Mouse (Mus musculus): Measurements from ENCODE around the gene Hoxa6. TPM values are rescaled to one million over a fixed set of nuclear protein-coding genes. Genes with fewer than 3 reads are reported as not detected.

The Hoxa6 gene
- polyA plus RNA-seq, 1 experiment from 2014 or later = not detected

DNA sequence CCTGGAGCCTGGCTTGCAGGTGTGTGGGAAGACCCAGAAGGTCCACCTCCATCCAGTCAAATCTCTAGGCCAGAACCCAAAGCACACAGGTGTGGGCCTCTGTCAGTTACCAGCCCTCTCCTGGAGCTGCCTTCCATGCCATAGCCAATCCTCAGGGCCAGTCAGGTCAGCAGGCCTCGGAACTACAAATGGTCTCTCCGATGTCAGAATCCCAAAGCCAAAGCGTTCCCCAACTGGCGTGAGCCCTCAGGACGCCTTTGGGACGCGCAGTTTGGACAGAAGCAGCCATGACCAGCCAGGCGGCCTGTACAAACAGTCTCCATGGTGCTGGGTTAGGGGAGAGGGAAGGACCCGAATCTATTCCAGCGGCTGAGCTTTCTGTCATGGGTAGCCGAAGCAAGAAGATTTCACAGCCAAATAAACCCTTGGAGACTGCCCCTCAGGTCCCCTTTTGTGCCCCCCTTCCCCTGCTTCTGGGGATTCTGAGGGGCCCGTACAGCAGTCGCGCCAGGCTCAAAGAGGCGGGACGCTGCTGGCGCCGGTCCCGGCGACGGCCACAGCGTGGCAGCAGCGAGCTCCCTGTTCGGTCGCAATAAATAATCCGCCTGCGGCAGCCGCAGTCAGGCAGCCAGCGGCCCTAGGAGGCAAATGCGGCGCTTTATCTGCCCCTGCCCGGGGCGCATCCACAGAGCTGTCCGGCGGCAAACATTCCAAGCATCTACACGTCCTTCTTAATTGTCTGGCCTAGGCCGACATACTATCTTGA is 2.8 kb upstream of the Hoxa6 start:
- H3K27me3 ChIP-seq = peaks cover 100% of the 10 kb centered on the region
- no peaks in the 10 kb centered on the region for H3K36me3 ChIP-seq (replicated peaks)
- WGBS (ENCODE audit: insufficient replicate concordance) = 2% methylated on average over 37 of the region's 37 CpGs
- H3K4me3 ChIP-seq (replicated peaks) = no peak overlapping the region
- no peaks in the 10 kb centered on the region for H3K9me3 ChIP-seq (replicated peaks)
- 0 out of 2 replicates have a peak, but pooled peaks cover 12% of the 10 kb centered on the region for H3K4me1 ChIP-seq (replicated peaks)
- peak overlapping the region; percentile 46; the same call in 1 of the 2 replicates for H3K4me2 ChIP-seq
- H3K27ac ChIP-seq (replicated peaks) = no peak overlapping the region
- no peak overlapping the region for H3K9ac ChIP-seq
- ATAC-seq (ENCODE audit: insufficient read depth) = no peak

DNA sequence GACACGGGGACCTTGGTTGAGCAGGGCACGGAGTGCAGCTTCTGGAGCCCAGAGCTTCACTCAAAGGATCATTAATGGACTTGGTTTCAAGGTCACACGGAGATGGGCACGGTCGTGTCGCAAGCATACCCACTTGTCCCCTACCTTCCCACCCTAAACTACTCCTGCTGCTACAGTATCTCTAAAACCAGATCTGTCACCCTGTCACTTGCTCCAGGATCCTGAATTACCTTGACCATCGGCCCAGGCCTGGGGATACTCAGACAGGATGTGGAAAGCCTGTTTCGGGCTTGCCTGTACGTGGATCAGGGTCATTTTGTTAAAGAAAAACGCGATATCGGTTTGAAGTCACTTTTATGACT is 1.1 kb upstream of the Hoxa6 start:
- Histone ChIP-seq H3K4me2 (no peak overlapping the region), H3K27ac (replicated peaks) (no peak overlapping the region), H3K9me3 (replicated peaks) (no peaks in the 10 kb centered on the region), H3K4me1 (replicated peaks) (peaks cover 12% of the 10 kb centered on the region; the same call in 1 of the 2 replicates), H3K9ac (no peak overlapping the region), H3K4me3 (replicated peaks) (no peak overlapping the region), H3K27me3 (peaks cover 100% of the 10 kb centered on the region), H3K36me3 (replicated peaks) (no peaks in the 10 kb centered on the region)
- 24% methylated on average over 12 of the region's 12 CpGs for WGBS (ENCODE audit: insufficient replicate concordance)
- no peak for ATAC-seq (ENCODE audit: insufficient read depth)

DNA sequence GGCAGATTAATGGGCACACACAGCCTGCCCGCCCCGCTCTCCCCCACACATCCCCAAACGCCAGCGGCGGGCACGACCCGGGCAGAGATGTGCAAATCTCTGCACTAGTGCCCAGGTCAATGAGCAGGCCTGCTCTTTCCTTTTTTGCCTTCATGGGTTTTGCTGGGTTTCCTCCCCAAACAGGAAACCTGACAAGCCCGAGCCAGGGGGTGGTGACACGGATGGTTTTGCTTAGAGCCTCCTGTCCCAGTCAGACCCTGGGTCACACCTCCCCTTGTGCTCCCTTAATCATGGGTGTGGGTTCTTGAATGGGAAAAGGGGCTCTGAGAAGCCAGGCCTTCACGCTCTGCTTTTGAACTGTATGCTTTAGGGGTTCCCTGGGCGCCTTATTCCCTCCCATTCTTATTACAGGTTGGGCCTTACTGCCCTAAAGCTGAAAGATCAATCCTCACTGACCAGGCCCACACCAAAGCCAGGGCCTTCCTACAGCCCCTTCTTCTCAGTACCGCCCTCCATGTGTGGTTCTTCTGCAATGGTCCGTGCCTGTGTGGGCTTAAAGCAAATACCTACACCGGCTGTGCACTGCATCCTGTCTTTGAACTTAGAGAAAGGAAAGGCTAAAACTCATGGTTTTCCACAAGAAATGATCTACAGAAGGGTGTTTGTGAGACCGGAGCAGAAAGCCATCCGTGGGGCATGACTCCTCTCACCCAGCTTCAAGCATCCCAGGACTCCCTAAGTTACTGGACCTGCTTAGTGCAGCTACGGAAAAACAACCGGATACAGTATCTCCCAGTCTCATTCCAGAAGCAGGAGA is 554 bp upstream of the Hoxa6 start:
- Histone ChIP-seq H3K27ac (replicated peaks) (no peak overlapping the region), H3K9ac (no peak overlapping the region)
- no peak for ATAC-seq (ENCODE audit: insufficient read depth)

DNA sequence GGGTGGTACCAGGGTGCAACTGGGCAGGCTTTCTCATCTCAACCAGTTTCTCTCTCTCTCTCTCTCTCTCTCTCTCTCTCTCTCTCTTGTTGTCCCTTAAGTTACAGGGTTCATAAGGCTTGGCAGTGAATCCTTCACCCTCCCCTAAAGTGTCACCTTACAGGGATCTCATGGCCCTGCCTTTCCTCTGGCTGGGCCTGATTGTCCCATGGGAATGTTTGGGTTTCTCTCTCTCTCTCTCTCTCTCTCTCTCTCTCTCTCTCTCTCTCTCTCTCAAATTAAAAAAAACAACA is 892 bp downstream of the Hoxa6 start:
- Histone ChIP-seq H3K9me3 (replicated peaks) (no peaks in the 10 kb centered on the region), H3K36me3 (replicated peaks) (no peaks in the 10 kb centered on the region), H3K4me3 (replicated peaks) (no peak overlapping the region), H3K27me3 (peaks cover 100% of the 10 kb centered on the region), H3K4me2 (no peak overlapping the region), H3K9ac (no peak overlapping the region), H3K27ac (replicated peaks) (no peak overlapping the region), H3K4me1 (replicated peaks) (peaks cover 9% of the 10 kb centered on the region)
- no peak for ATAC-seq (ENCODE audit: insufficient read depth)

More for the DNA sequence above, 554 bp upstream of the Hoxa6 start:
- H3K27me3 ChIP-seq = peaks cover 100% of the 10 kb centered on the region
- peak overlapping the region; percentile 8; the same call in 1 of the 2 replicates for H3K4me3 ChIP-seq (replicated peaks)
- H3K36me3 ChIP-seq (replicated peaks) = no peaks in the 10 kb centered on the region
- peaks cover 12% of the 10 kb centered on the region for H3K4me1 ChIP-seq (replicated peaks)
- no peaks in the 10 kb centered on the region for H3K9me3 ChIP-seq (replicated peaks)
- peak overlapping the region; percentile 29 for H3K4me2 ChIP-seq
- 12% methylated on average over 18 of the region's 18 CpGs for WGBS (ENCODE audit: insufficient replicate concordance)

DNA sequence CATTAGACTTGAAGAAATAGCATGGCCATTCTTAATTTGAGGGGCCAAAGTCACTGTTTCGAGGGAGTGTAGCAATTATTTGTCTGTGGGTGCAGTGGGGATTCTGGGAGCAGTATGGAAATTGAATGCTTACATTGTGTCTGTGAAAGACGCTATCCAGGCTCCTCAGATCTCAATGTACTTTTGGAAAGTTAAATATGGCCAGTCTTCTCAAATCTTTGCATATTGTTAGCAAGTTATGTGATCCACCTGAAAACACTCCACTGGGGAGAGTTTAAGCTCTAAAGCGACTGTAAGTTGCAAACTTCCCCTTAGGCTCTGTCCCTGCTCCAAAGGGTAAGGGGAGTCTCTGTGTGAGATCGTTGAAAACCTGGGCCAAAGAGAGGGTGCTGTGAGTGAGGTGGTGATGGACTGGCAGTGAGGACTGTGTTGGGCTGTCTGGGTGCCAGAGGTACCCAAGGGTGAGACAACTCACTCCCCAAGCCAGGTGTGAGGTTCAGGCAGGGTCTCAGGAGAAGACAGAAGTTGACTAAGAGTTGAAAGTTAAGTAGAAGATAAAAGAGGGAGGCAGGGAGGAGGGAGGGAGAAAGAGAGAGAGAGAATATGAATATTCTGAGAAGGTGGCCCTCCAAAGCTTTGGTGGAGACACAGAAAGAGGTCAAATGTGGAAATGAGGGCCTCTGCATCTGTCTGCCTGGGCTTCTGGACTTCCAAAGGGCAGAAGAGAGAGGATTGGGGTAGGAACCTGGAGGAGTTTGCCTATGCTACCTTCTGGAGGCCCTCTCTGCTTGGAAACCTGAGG is 1.4 kb downstream of the Hoxa6 start:
- H3K36me3 ChIP-seq (replicated peaks) = no peaks in the 10 kb centered on the region
- H3K27me3 ChIP-seq = peaks cover 100% of the 10 kb centered on the region
- H3K4me3 ChIP-seq (replicated peaks) = no peak overlapping the region
- H3K4me1 ChIP-seq (replicated peaks) = peaks cover 7% of the 10 kb centered on the region
- 28% methylated on average over 4 of the region's 4 CpGs for WGBS (ENCODE audit: insufficient replicate concordance)
- no peak overlapping the region for H3K9ac ChIP-seq
- H3K27ac ChIP-seq (replicated peaks) = no peak overlapping the region
- H3K4me2 ChIP-seq = no peak overlapping the region
- no peak for ATAC-seq (ENCODE audit: insufficient read depth)
- no peaks in the 10 kb centered on the region for H3K9me3 ChIP-seq (replicated peaks)

DNA sequence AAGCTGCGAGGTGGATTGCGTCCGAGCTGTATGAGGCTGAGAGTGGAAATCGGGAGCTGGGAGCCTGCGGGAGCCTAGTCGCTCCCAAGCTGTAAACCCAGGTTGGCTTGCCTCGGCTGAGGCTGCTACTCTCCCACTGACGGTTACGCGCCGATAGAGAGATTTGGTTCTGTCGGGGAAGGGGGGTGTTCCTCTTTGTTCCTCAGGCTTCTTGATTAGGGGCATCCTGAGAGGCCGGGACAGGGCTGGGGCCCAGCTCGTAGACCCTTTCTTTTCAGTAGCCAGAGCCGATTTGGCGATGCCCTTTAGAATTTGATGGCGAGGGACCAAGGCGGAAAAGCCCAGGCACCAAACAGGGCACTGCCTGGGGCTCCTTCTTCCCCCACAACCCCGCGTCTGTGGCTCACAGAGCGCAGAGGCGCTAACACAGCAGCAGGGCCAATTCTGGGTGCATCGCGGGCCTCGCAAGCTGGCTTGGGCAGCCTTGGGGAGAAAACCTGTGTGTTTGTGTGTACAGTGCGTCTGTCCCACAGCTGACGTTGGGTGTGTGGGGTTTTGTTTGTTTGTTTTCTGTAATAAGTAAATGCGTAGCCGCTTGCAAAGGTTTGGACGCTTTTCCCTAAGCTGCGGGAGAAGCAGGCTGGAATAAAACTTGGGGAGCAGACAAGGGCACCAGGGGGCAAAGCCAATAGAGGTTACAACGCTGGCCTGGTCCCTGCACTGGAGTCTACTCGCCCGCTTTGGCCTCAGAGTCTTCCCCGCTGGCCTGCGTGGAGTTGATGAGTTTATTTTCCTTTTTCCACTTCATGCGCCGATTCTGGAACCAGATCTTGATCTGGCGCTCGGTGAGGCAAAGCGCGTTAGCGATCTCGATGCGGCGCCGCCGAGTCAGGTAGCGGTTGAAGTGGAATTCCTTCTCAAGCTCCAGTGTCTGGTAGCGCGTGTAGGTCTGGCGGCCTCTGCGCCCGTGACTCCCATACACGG is 2.6 kb downstream of the Hoxa6 start:
- 29% methylated on average over 55 of the region's 55 CpGs for WGBS (ENCODE audit: insufficient replicate concordance)
- Histone ChIP-seq H3K27ac (replicated peaks) (no peak overlapping the region), H3K4me1 (replicated peaks) (peaks cover 4% of the 10 kb centered on the region), H3K9me3 (replicated peaks) (no peaks in the 10 kb centered on the region), H3K4me3 (replicated peaks) (no peak overlapping the region), H3K4me2 (no peak overlapping the region), H3K9ac (no peak overlapping the region), H3K27me3 (peaks cover 100% of the 10 kb centered on the region), H3K36me3 (replicated peaks) (no peaks in the 10 kb centered on the region)
- no peak for ATAC-seq (ENCODE audit: insufficient read depth)

DNA sequence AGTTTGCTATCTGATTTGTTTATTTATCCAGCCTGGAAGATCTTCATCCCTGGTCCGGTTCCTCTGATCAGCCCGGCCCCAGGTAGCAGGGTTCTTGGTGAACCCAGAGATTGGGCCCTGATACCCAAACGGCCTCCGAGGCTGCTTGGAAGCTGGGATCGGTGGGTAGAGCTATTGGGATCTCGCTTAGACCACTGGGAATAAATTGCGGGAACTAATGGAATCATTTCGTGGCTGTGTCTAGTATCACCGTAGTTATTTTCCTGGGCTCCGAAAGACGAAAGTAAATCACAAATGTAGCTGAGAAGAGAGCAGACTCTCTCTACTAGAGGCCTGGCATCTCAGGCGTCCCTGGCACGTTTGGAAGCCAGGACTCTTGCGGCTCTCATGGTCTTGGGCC is 3.3 kb downstream of the Hoxa6 start:
- H3K4me2 ChIP-seq = no peak overlapping the region
- WGBS (ENCODE audit: insufficient replicate concordance) = 30% methylated on average over 14 of the region's 14 CpGs

DNA sequence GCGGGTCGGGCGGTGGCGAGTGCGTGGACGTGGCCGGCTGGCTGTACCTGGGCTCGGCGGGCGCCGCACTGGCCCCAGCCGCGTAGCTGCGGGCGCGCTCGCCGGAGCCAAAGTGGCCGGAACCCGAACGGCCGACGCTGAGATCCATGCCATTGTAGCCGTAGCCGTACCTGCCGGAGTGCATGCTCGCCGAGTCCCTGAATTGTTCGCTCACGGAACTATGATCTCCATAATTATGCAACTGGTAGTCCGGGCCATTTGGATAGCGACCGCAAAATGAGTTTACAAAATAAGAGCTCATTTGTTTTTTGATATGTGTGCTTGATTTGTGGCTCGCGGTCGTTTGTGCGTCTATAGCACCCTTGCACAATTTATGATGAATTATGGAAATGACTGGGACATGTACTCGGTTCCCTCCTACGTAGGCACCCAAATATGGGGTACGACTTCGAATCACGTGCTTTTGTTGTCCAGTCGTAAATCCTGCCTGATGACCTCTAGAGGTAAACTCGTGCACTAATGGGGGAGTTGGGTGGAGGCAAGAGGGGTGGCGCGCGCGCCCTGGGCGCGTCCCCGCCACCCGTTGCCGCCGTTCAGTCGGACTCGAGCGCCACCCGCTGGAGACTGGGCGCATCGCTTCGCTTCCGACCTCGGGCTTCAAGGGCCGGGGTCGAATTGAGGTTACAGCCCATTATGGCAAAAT is 4.3 kb downstream of the Hoxa6 start, which contains the start of gene Hoxa5:
Gene Hoxa5, minus strand, starts transcription at position 538 of the 703 bp plus-strand sequence.
- H3K27me3 ChIP-seq = peaks cover 100% of the 10 kb centered on the region
- H3K9ac ChIP-seq = peak within 1 kb of the TSS; percentile 21; the same call in 1 of the 2 replicates
- WGBS (ENCODE audit: insufficient replicate concordance) = under 1% methylated on average over 65 of the region's 65 CpGs

More for the DNA sequence above, 3.3 kb downstream of the Hoxa6 start:
- no peak overlapping the region for H3K9ac ChIP-seq
- no peaks in the 10 kb centered on the region for H3K9me3 ChIP-seq (replicated peaks)
- H3K4me3 ChIP-seq (replicated peaks) = no peak overlapping the region
- H3K4me1 ChIP-seq (replicated peaks) = peaks cover 4% of the 10 kb centered on the region
- no peak overlapping the region for H3K27ac ChIP-seq (replicated peaks)
- no peak for ATAC-seq (ENCODE audit: insufficient read depth)
- peaks cover 100% of the 10 kb centered on the region for H3K27me3 ChIP-seq
- no peaks in the 10 kb centered on the region for H3K36me3 ChIP-seq (replicated peaks)

DNA sequence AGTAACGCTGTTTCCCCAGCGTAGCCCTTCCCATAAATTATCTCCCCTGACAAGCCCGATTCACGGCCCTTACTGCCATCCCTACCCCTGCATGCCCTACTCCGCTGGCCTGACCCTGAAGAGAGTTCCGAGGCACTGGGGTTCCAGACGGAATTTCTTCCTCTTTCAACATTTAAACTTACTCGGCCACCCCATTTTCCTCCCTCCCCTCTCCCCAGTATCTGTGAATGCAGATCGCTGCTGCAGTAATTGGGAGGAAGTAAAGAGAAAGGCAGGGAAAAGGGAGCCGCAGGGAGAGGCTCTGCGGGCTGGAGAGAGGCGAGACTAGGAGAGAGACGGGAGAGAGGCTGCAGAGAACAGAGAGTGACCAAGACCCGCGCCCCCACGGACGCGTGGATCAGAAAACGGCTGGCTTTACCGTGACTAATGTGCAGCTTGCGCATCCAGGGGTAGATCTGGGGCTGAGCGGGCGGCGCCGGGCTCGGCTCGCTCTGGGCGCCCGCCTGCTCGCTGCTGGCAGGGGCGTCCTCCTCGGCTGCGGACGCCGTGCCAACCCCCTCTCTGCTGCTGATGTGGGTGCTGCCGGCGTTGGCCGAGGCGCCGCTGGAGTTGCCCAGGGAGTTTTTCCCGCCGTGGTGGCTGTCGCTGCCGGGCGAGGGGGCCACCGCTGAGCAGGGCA is 5.0 kb downstream of the Hoxa6 start:
- Histone ChIP-seq H3K4me2 (peak overlapping the region; percentile 61), H3K27me3 (peaks cover 100% of the 10 kb centered on the region), H3K36me3 (replicated peaks) (no peaks in the 10 kb centered on the region), H3K27ac (replicated peaks) (no peak overlapping the region), H3K9ac (peak overlapping the region; percentile 21; the same call in 1 of the 2 replicates), H3K9me3 (replicated peaks) (no peaks in the 10 kb centered on the region), H3K4me3 (replicated peaks) (peak overlapping the region; percentile 50), H3K4me1 (replicated peaks) (peaks cover 4% of the 10 kb centered on the region)
- 2% methylated on average over 45 of the region's 46 CpGs for WGBS (ENCODE audit: insufficient replicate concordance)
- ATAC-seq (ENCODE audit: insufficient read depth) = no peak

More for the DNA sequence above, 4.3 kb downstream of the Hoxa6 start, which contains the start of gene Hoxa5:
- no peaks in the 10 kb centered on the region for H3K9me3 ChIP-seq (replicated peaks)
- peak within 1 kb of the TSS; percentile 50 for H3K4me3 ChIP-seq (replicated peaks)
- H3K4me2 ChIP-seq = peak within 1 kb of the TSS; percentile 61
- H3K4me1 ChIP-seq (replicated peaks) = peaks cover 4% of the 10 kb centered on the region
- H3K36me3 ChIP-seq (replicated peaks) = no peaks in the 10 kb centered on the region
- ATAC-seq (ENCODE audit: insufficient read depth) = no peak
- H3K27ac ChIP-seq (replicated peaks) = no peak within 1 kb of the TSS

Data from liver, embryonic 15.5 days (tissue).